8 mouse cellular contexts compared by ENCODE assay signal in the genomic region with DNA sequence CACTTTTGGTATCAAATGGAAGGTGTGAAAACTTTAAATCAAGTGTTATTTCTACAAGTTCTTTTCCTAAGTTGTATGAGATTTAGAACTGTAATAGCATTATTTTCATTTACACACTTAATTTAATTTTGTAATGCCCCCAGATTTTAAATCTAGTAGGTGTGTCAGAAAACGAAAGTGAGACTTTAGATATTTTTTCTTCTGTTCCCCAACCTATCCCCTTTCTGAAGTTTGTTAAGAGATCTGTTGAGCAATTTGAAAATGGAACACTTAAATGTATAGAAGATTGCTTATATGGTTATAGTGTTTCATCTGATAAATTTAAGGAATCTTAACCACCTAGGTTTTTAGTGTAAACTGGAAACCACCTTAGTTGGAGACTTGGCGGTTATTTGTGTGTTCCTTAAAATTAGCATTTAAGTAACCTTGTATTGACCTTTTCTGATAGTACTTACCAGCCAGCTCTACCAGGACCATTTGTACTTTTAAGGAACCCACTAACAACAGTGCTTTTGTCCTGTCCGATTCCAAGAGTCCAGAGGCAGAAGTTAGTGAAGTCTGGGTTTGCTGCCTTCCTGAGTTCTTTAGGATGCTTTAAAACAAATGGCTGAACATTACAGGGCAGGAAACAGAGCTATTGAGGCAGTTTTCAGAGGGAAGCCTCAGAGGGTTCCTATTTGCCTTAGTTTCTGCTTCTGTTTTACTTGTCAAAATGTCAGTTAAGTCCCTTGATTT. TPM values are rescaled to one million over a fixed set of nuclear protein-coding genes. Genes with fewer than 3 reads are reported as not detected.
DNase-seq lines count a peak whose midpoint lies in the region; ATAC-seq and TF ChIP-seq lines count a peak whose summit lies in the region.

No protein-coding gene starts in this region.

- peak overlapping the region; percentile 61 for H3K4me2 ChIP-seq in heart, embryonic 13.5 days
- peak overlapping the region; percentile 50 for H3K4me2 ChIP-seq in forebrain, embryonic 15.5 days (replicated peaks)
- H3K4me2 ChIP-seq in liver, embryonic 14.5 days (ENCODE audit: low read depth) = peak overlapping the region; percentile 51

- peaks cover 23% of the 10 kb centered on the region for H3K4me1 ChIP-seq in heart, embryonic 13.5 days
- peaks cover 20% of the 10 kb centered on the region for H3K4me1 ChIP-seq in forebrain, embryonic 15.5 days
- H3K4me1 ChIP-seq in liver, embryonic 14.5 days (replicated peaks; ENCODE audit: control insufficient read depth in 2 of 2, insufficient read depth in 2 of 2, low read length in 1 of 2) = peaks cover 11 to 15% of the 10 kb centered on the region in 2 experiments

- no peaks in the 10 kb centered on the region for H3K27me3 ChIP-seq in heart, embryonic 13.5 days (replicated peaks)
- no peaks in the 10 kb centered on the region for H3K27me3 ChIP-seq in forebrain, embryonic 15.5 days
- no peaks in the 10 kb centered on the region for H3K27me3 ChIP-seq in liver, embryonic 14.5 days (ENCODE audit: control insufficient read depth, insufficient read depth, low read length)

- ATAC-seq in heart, embryonic 13.5 days (ENCODE audit: extremely low read depth, insufficient number of reproducible peaks, low FRiP score, low TSS enrichment) = no peak
- no peak for ATAC-seq in forebrain, embryonic 15.5 days (replicated peaks)
- no peak for ATAC-seq in liver, embryonic 14.5 days (ENCODE audit: insufficient read depth)

- no peak for DNase-seq in heart, adult 8-10 months (ENCODE audit: low spot score)
- peak; percentile 12 for DNase-seq in ES-CJ7 (ENCODE audit: low read depth, low spot score)
- no peak for DNase-seq in liver, embryonic 14.5 days (ENCODE audit: low read depth in 3 of 3, low spot score in 3 of 3)
- no peak for DNase-seq in right cerebral cortex, adult 18-20 months
- DNase-seq in layer of hippocampus, postnatal 10 days (ENCODE audit: low spot score in 2 of 2) = no peak
- DNase-seq in cerebellum, adult 8-10 months = no peak

- H3K36me3 ChIP-seq in heart, embryonic 13.5 days = peaks cover 5% of the 10 kb centered on the region; the same call in 1 of the 2 replicates
- H3K36me3 ChIP-seq in forebrain, embryonic 15.5 days = no peaks in the 10 kb centered on the region
- H3K36me3 ChIP-seq in liver, embryonic 14.5 days (replicated peaks; ENCODE audit: control insufficient read depth, insufficient read depth, low read depth) = no peaks in the 10 kb centered on the region

- 46% methylated on average over 3 of the region's 3 CpGs for WGBS in heart, embryonic 13.5 days
- WGBS in forebrain, embryonic 15.5 days = 36% methylated on average over 3 of the region's 3 CpGs
- 48% methylated on average over 3 of the region's 3 CpGs for WGBS in liver, embryonic 14.5 days (ENCODE audit: insufficient replicate concordance)

- no peak for TF ChIP-seq EP300 in liver, embryonic 14.5 days (IDR thresholded peaks at IDR 0.05; ENCODE audit: low read depth)

- no peak overlapping the region for H3K27ac ChIP-seq in heart, embryonic 13.5 days (replicated peaks)
- H3K27ac ChIP-seq in forebrain, embryonic 15.5 days (replicated peaks) = no peak overlapping the region
- H3K27ac ChIP-seq in liver, embryonic 14.5 days = no peak overlapping the region

- peak overlapping the region; percentile 33 for H3K4me3 ChIP-seq in heart, embryonic 13.5 days
- peak overlapping the region; percentile 28 for H3K4me3 ChIP-seq in forebrain, embryonic 15.5 days
- H3K4me3 ChIP-seq in liver, embryonic 14.5 days (ENCODE audit: insufficient read depth in 1 of 2, low read depth in 2 of 2, low read length in 2 of 2) = peak overlapping the region in 1 of 2 experiments; percentile 23; a peak in 2 of 4 replicates

- H3K9ac ChIP-seq in heart, embryonic 13.5 days = peak overlapping the region; percentile 72
- peak overlapping the region; percentile 4; the same call in 1 of the 2 replicates for H3K9ac ChIP-seq in forebrain, embryonic 15.5 days (replicated peaks)
- H3K9ac ChIP-seq in liver, embryonic 14.5 days (replicated peaks) = peak overlapping the region; percentile 27; the same call in 1 of the 2 replicates

- H3K9me3 ChIP-seq in heart, embryonic 13.5 days = no peaks in the 10 kb centered on the region
- H3K9me3 ChIP-seq in forebrain, embryonic 15.5 days = no peaks in the 10 kb centered on the region
- no peaks in the 10 kb centered on the region for H3K9me3 ChIP-seq in liver, embryonic 14.5 days (ENCODE audit: control insufficient read depth, low read length)

- no peak for TF ChIP-seq CTCF in liver, embryonic 14.5 days (IDR thresholded peaks at IDR 0.05; ENCODE audit: low read depth)

RNA-seq across cellular contexts. Expression of a gene that starts 2.2 kb away (rescaled TPM):
- polyA plus RNA-seq in heart, embryonic 13.5 days (2015; fragmentation: Nextera tagmentation; extraction: Ambion mirVana) = 21.1 and 21.6 TPM in 2 replicates
- total RNA-seq in heart, adult 8-10 months (2022) = 10 to 100 TPM; 11.5 to 13.2 (median 12.2) TPM
- 118 and 121 TPM in 2 replicates for polyA plus RNA-seq in forebrain, embryonic 15.5 days (2015; fragmentation: Nextera tagmentation; extraction: Ambion mirVana)
- 4.0 and 5.7 TPM in 2 replicates for polyA plus RNA-seq in liver, embryonic 14.5 days (2012; rRNA removed)
- polyA plus RNA-seq in liver, embryonic 14.5 days (2014; fragmentation: Nextera tagmentation; extraction: Ambion mirVana) = 11.5 and 13.8 TPM in 2 replicates
- 10 to 100 TPM; 49.9 to 50.3 TPM for total RNA-seq in layer of hippocampus, postnatal 10 days (2021)

Comparison
In these comparisons a context has a peak if more than half of its experiments do, and no peak if none do; other contexts are left out.
1. H3K9ac ChIP-seq: peak in every context shown above with its lines; median percentile 72 in heart, embryonic 13.5 days; 27 in liver, embryonic 14.5 days; 4 in forebrain, embryonic 15.5 days.